Mouse (Mus musculus): ENCODE data around the gene Pip5k1c. TPM values are rescaled to one million over a fixed set of nuclear protein-coding genes. Genes with fewer than 3 reads are reported as not detected.

The Pip5k1c gene
- polyA plus RNA-seq, 1 experiment from 2014 or later = 123 TPM

DNA sequence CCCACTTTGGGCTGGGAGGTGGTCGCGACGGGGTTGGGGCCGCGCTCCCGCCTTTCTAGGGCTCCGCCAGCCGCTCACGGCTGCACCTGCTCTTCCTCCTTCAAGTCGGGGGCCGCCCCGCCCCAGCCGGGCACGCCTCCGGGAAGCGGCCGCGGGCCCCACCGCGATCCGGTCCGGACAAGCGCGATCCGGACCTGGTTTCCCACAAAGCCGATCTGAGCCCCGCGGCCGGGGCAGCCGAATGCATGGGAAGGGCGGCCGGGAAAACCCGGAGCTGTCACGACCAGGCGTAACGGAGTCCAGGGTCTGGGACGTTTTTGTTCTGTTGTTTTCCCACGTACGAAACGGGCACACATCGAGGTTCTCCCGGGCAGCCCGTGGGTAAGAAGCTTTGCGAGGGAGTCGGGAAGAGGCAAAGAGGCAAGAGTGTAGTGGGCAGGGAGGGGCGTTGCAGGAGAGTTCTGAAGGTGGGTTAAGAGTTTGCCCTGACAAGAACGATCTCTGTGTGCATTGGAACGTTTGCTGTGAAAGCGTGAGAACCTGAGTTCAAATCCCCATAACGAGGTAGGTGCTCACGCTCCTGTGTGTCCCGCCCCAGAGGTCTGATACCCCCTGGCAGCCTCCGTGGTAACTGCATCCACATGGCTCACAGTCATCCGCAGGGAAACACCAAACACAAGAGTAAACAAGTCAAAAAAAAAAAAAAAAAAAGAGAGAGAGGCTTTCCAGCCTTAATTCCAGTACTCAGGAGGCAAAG lies 6.9 kb upstream of the Pip5k1c start:
- H3K4me2 ChIP-seq (replicated peaks) = peak overlapping the region; percentile 86
- peaks cover 21% of the 10 kb centered on the region for H3K4me1 ChIP-seq
- H3K27me3 ChIP-seq = peaks cover 7% of the 10 kb centered on the region
- 2% methylated on average over 54 of the region's 54 CpGs for WGBS
- ATAC-seq (replicated peaks) = peak; percentile 74
- peak overlapping the region; percentile 54 for H3K4me3 ChIP-seq
- no peak overlapping the region for H3K27ac ChIP-seq (replicated peaks)
- H3K9ac ChIP-seq (replicated peaks) = peak overlapping the region; percentile 58
- no peaks in the 10 kb centered on the region for H3K36me3 ChIP-seq
- H3K9me3 ChIP-seq = no peaks in the 10 kb centered on the region

DNA sequence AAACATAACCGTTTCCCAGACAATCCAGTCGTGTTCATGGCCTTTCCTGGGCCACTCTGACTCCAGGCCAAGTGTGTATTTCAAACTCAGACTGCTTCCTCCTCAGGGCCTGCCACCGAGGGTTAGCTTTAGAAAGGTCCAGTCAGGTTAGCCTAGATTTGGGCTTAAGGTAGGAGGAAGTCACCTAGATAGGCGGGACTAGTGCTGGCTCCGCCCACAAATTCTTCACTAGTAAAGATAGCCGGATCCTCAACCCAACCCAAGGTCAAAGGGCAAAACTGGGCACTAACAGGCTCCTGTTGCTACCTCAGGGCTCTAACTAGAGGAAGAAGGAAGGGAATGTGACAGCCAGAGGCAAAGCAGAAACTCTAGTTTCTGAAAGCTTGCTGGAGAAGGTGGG lies 6.2 kb upstream of the Pip5k1c start:
- H3K9ac ChIP-seq (replicated peaks) = no peak overlapping the region
- H3K4me1 ChIP-seq = peaks cover 27% of the 10 kb centered on the region
- 50% methylated on average over 6 of the region's 6 CpGs for WGBS
- no peak overlapping the region for H3K4me3 ChIP-seq
- no peak for ATAC-seq (replicated peaks)
- H3K4me2 ChIP-seq (replicated peaks) = no peak overlapping the region
- no peak overlapping the region for H3K27ac ChIP-seq (replicated peaks)
- H3K27me3 ChIP-seq = peaks cover 7% of the 10 kb centered on the region
- no peaks in the 10 kb centered on the region for H3K36me3 ChIP-seq
- H3K9me3 ChIP-seq = no peaks in the 10 kb centered on the region

DNA sequence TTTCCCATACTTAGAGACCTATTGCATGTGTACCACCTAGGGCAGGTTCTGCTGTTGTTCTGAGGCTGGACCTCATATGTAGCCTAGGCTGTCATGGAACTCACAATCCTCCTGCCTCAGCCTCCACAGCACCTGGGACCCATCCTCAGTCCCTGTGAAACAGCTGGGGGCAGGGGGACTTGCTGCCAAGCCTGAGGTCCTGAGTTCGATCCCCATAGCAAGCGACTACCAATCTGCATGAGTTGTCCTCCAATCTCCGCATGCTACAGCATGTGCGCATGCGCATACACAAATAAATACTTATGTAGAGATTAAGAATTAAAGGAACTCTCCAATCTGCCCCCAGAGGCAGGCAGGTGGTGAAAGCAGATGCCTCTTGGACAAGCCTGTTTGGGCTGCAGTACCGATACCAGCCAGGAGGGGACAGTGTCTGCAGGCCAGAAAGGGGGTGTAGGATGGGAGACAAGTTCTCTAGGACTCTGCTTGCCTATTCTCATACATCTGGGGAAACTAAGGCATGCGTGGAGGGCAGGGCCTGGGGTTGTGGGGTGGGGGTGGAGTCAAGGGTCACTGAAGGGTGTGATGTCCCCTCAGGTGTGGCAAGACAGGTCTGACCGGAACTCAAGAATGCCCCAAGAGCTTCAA lies 5.1 kb upstream of the Pip5k1c start:
- Histone ChIP-seq H3K4me2 (replicated peaks) (no peak overlapping the region), H3K4me1 (peaks cover 27% of the 10 kb centered on the region), H3K4me3 (no peak overlapping the region), H3K36me3 (no peaks in the 10 kb centered on the region), H3K9me3 (no peaks in the 10 kb centered on the region), H3K27me3 (peaks cover 7% of the 10 kb centered on the region), H3K27ac (replicated peaks) (no peak overlapping the region), H3K9ac (replicated peaks) (no peak overlapping the region)
- 61% methylated on average over 8 of the region's 8 CpGs for WGBS
- ATAC-seq (replicated peaks) = no peak

DNA sequence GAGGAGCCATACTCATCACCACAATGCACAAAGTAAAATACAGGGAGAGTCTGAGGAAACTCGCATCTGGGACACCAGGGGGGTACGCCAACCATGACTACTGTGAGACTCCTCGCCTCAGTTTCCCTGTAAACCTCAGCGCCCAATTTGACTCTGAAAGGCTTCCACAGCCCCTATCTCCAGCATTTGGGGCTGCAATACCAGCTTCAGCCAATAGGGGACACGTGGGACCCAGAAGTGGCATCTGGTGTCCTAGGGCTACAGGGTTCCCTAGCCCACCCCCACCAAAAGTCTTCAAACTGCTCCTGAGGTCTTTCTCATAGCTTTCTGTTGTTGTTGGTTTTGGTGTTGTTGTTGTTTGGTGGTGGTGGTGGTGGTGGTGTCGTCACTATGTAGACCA lies 4.2 kb upstream of the Pip5k1c start:
- 31% methylated on average over 6 of the region's 6 CpGs for WGBS

DNA sequence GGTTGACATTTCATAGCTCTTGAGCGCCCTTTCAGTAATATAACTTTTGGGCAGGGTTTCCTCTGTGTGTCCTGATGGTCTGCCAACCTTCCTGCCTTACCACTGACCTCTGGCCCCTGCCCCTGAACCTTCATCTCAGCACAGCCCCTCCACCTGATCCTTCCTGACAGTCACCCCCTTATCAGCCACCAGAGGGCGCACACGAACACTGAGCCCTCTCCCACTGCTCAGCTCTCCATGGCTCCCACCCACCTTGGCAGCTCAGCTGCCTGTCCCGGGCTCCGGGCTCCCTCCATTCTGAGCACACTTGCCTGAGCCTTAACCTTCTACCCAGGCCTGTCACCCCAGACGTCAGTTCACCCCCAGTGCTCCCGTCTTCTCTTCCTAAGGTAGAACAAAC lies 3.5 kb upstream of the Pip5k1c start:
- Histone ChIP-seq H3K36me3 (no peaks in the 10 kb centered on the region), H3K27me3 (peaks cover 7% of the 10 kb centered on the region), H3K4me1 (peaks cover 34% of the 10 kb centered on the region), H3K9me3 (no peaks in the 10 kb centered on the region), H3K27ac (replicated peaks) (no peak overlapping the region), H3K4me2 (replicated peaks) (no peak overlapping the region), H3K9ac (replicated peaks) (no peak overlapping the region), H3K4me3 (no peak overlapping the region)
- ATAC-seq (replicated peaks) = no peak
- 2% methylated on average over 7 of the region's 7 CpGs for WGBS

More for the DNA sequence above, 4.2 kb upstream of the Pip5k1c start:
- Histone ChIP-seq H3K4me1 (peaks cover 27% of the 10 kb centered on the region), H3K4me3 (no peak overlapping the region), H3K27ac (replicated peaks) (no peak overlapping the region), H3K9ac (replicated peaks) (no peak overlapping the region), H3K27me3 (peaks cover 7% of the 10 kb centered on the region), H3K4me2 (replicated peaks) (no peak overlapping the region), H3K36me3 (no peaks in the 10 kb centered on the region), H3K9me3 (no peaks in the 10 kb centered on the region)
- ATAC-seq (replicated peaks) = no peak

DNA sequence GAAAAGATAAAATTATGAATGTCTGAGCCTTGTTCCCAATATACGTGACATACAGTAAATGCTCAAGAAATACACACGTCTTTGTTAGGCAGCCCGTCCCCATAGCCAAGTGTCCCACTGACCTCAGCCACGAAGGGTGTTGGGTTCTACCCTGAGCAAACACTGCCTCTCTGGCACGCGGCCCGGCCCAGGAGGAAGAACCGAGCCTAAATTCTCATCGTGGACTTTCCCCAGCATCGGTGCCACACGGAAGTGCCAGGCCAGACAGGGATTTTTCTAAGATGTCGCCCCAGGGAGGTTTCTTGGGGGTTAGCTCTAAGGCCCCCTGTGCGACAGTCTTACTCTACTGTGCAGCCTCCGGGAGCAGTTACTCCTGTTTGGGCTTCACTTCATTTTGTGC lies 3.0 kb upstream of the Pip5k1c start:
- H3K9ac ChIP-seq (replicated peaks) = no peak overlapping the region
- WGBS = 68% methylated on average over 14 of the region's 14 CpGs
- H3K27ac ChIP-seq (replicated peaks) = no peak overlapping the region
- H3K36me3 ChIP-seq = no peaks in the 10 kb centered on the region
- H3K4me1 ChIP-seq = peaks cover 38% of the 10 kb centered on the region
- H3K27me3 ChIP-seq = peaks cover 5% of the 10 kb centered on the region
- H3K4me3 ChIP-seq = no peak overlapping the region
- no peak overlapping the region for H3K4me2 ChIP-seq (replicated peaks)
- no peak for ATAC-seq (replicated peaks)
- H3K9me3 ChIP-seq = no peaks in the 10 kb centered on the region

DNA sequence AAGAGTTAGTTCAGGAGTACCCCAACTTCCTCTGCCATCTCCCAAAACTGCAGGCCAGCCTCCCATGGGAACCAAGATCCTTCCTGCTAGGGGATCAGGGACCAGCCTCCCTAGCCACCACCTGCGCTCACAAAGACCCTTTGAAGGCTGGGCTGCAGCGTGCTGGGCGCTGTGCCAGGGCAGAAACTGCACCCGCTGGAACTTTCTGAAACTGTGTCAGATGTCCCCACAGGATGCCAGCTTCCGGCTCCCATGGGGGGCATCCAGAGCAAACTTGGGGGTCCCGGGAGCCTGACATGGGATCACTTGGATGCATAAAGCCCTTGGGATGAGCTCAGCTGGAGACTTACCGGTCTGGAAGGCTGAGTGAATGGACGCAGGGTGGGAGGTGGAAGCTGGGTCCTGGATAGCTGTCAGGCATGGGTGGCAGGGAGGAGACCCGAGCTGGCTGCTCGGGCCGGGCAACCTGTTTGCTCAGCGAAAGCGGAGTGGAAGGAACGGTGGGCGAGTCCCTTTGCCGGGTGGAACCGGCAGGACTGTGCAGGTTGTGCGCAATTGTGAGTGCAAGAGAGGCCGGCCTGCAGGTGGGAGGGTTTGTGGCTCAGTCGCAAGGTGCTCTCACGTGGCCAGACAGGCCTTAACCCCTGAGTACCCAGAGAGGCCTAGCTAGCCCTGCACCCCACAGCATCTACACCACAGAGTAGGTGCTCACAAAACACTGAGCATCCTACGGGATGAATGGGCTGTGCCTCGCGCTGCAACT lies 1.9 kb upstream of the Pip5k1c start:
- H3K27me3 ChIP-seq = no peaks in the 10 kb centered on the region; the same call in 1 of the 2 replicates
- H3K9ac ChIP-seq (replicated peaks) = no peak overlapping the region
- 11% methylated on average over 24 of the region's 24 CpGs for whole genome bisulfite sequencing
- no peaks in the 10 kb centered on the region for H3K9me3 ChIP-seq
- H3K36me3 ChIP-seq = no peaks in the 10 kb centered on the region
- H3K4me1 ChIP-seq = peaks cover 41% of the 10 kb centered on the region
- no peak overlapping the region for H3K27ac ChIP-seq (replicated peaks)
- ATAC-seq (replicated peaks) = no peak
- no peak overlapping the region for H3K4me3 ChIP-seq
- no peak overlapping the region for H3K4me2 ChIP-seq (replicated peaks)

DNA sequence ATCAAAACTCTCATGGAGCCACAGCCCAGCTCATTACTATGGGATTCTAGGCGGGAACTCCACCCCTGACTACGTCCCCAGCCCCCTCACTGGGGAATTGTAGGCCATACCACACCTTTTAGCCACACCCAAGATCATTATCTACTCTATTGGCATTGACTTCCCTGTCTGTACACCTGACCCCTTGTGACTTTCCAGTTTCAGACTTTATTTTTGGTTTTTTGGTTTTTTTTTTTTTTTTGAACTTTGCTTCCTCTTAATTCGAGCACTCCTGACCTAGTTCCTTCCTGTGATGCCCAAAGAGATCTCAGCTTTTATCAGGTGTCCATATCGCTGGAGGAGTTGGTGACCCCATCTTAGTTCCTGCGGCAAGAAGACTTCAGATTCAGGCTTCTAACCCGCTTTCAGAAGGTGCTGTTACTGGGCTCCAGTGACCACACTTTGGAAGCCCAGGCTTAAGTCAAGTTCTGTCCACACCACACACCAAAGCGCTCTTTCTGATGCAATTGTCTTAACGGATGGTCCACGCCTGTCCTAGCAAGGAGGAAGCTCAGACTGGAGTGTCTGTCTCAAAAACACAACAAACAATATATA lies 1.2 kb upstream of the Pip5k1c start, which contains the start of gene Tjp3:
TSS of gene Tjp3 (minus strand) at position 71 of the 594 bp plus-strand sequence.
- no peaks in the 10 kb centered on the region for H3K9me3 ChIP-seq
- no peak within 1 kb of the TSS for H3K27ac ChIP-seq (replicated peaks)
- no peak within 1 kb of the TSS for H3K9ac ChIP-seq (replicated peaks)
- WGBS = 77% methylated on average over 9 of the region's 9 CpGs
- no peaks in the 10 kb centered on the region for H3K36me3 ChIP-seq
- H3K4me1 ChIP-seq = peaks cover 45% of the 10 kb centered on the region
- H3K4me3 ChIP-seq = peak within 1 kb of the TSS; percentile 97
- H3K27me3 ChIP-seq = no peaks in the 10 kb centered on the region; the same call in 1 of the 2 replicates
- H3K4me2 ChIP-seq (replicated peaks) = peak within 1 kb of the TSS; percentile 74; the same call in 1 of the 2 replicates
- ATAC-seq (replicated peaks) = no peak

DNA sequence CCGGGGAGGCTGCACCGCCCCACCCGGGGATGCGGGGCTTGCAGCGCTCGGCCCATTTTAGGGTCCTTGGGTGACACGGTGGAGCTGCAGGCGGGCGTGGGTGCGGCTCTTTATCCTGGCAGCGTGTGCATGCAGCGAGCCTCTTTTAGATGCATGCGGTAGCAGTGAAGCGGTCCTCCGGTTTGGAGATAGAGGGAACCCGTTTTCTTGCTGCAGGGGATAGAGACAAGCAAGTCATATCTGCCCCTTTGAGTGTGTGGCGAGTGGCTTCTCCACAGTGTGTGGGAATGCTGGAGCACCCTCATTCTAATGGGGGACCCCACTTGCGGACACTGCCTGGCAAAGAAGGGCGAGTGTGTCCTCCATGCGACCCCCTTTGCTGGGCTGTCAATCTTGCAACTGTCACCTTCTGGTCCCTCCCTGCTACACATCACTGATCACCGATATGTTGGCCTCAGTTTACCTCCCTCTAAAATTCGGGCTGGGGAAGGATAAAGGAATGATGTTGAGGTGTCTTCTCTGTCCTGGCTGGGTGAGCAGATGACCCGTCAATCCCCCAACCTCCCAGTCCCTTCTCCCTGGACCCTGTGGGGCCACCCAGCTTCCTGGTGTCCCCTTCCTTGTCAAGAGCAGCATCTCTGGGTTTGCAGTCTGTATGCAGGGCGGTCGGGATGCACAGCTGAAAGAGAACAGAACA lies 719 bp downstream of the Pip5k1c start:
- H3K4me2 ChIP-seq (replicated peaks) = peak overlapping the region; percentile 74
- peaks cover 47% of the 10 kb centered on the region for H3K4me1 ChIP-seq
- peak; percentile 24 for ATAC-seq (replicated peaks)
- no peaks in the 10 kb centered on the region; the same call in 1 of the 2 replicates for H3K27me3 ChIP-seq
- H3K27ac ChIP-seq (replicated peaks) = peak overlapping the region; percentile 95
- peak overlapping the region; percentile 95 for H3K9ac ChIP-seq (replicated peaks)
- 3% methylated on average over 25 of the region's 25 CpGs for WGBS
- H3K4me3 ChIP-seq = peak overlapping the region; percentile 97
- no peaks in the 10 kb centered on the region for H3K9me3 ChIP-seq
- no peaks in the 10 kb centered on the region for H3K36me3 ChIP-seq

DNA sequence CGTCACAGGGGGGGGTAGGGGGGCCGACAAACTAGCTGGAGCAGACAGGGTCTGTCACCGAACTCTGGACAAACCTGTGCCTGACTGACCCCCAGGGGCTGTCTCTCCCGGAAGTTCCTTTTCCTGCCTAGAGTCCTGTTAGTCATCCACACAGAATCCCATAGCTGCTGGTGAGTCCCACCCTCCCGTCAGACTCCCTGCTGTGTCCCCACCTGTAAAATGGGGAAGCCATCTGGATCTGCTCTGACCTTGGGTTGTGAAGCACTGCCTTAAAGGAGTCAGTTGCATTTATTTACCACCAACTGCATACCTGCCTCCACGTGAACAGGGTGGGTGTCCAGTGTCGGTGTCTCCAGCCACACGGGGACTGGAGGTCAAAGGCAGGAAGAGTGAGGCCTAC lies 1.7 kb downstream of the Pip5k1c start:
- Histone ChIP-seq H3K36me3 (no peaks in the 10 kb centered on the region), H3K4me3 (peak overlapping the region; percentile 97), H3K9me3 (no peaks in the 10 kb centered on the region), H3K4me1 (peaks cover 45% of the 10 kb centered on the region), H3K9ac (replicated peaks) (peak overlapping the region; percentile 95), H3K27me3 (no peaks in the 10 kb centered on the region; the same call in 1 of the 2 replicates), H3K27ac (replicated peaks) (no peak overlapping the region), H3K4me2 (replicated peaks) (peak overlapping the region; percentile 74)
- 71% methylated on average over 8 of the region's 8 CpGs for WGBS
- ATAC-seq (replicated peaks) = no peak

DNA sequence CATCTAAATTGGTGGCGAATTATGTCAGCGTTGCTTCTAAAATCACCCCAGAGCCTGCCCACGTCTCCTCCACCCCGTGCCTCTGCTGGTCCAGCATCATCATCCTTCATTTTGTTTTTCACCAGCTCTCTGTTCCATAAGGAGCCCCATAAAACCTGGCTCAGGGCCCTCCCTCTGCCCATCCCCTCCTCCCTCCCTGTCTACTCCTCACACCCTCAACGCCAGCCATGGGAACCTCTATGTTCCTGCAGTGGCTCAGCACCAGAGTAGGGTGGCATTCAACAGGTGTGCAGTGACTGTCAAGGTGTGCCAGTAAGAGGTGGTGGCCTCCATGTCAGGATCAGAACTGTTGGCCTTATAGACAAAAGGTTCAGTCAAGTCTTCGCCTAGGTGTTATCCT lies 2.4 kb downstream of the Pip5k1c start:
- no peak for ATAC-seq (replicated peaks)
- Histone ChIP-seq H3K36me3 (no peaks in the 10 kb centered on the region), H3K27ac (replicated peaks) (no peak overlapping the region), H3K9me3 (no peaks in the 10 kb centered on the region), H3K4me3 (no peak overlapping the region), H3K9ac (replicated peaks) (no peak overlapping the region), H3K4me1 (peaks cover 44% of the 10 kb centered on the region), H3K4me2 (replicated peaks) (0 out of 2 replicates have a peak overlapping the region, but pooled peaks have one; percentile 74), H3K27me3 (no peaks in the 10 kb centered on the region; the same call in 1 of the 2 replicates)
- 91% methylated on average over 6 of the region's 6 CpGs for WGBS

All from forebrain, embryonic 15.5 days (tissue).